Mouse (Mus musculus) stomach, postnatal 0 days (tissue): ENCODE results near the gene Pygo1. TPM values are rescaled to one million over a fixed set of nuclear protein-coding genes. Genes with fewer than 3 reads are reported as not detected.

ENCODE experiments used
- ATAC-seq: fragments of 200-750 bp; cut with Nextera tagmentation; 2 replicates; pipeline ENCODE4 v1.8.0; 2017; ENCODE audit not compliant: low FRiP score, low TSS enrichment
- DNase-seq: peaks from one replicate; pipeline ENCODE4 v3.0.0-alpha.2; 2016; ENCODE audit warnings: low spot score
- H3K27ac ChIP-seq: fragments of 300-500 bp; sonication (generic); replicated peaks from 2 replicates; pipeline ENCODE4 v1.5.1; 2014; ENCODE audit warnings: mild to moderate bottlenecking, control low read depth
- H3K27me3 ChIP-seq: fragments of 300-500 bp; sonication (generic); 2 replicates; pipeline ENCODE4 v1.6.1; 2014; ENCODE audit warnings: low read length; ENCODE audit not compliant: control insufficient read depth, insufficient read depth
- H3K36me3 ChIP-seq: fragments of 300-500 bp; sonication (generic); 2 replicates; pipeline ENCODE4 v1.6.1; 2014; ENCODE audit warnings: low read length, mixed read lengths; ENCODE audit not compliant: control insufficient read depth, insufficient read depth
- H3K4me1 ChIP-seq: fragments of 300-500 bp; sonication (generic); replicated peaks from 2 replicates; pipeline ENCODE4 v1.6.1; 2014; ENCODE audit warnings: antibody characterized with exemption; ENCODE audit not compliant: control insufficient read depth, insufficient read depth
- H3K4me2 ChIP-seq: fragments of 300-500 bp; sonication (generic); replicated peaks from 2 replicates; pipeline ENCODE4 v1.6.1; 2014; ENCODE audit warnings: low read depth, mild to moderate bottlenecking, control low read depth, moderate library complexity
- H3K4me3 ChIP-seq: fragments of 300-500 bp; sonication (generic); 2 replicates; pipeline ENCODE4 v1.5.1; 2014; ENCODE audit warnings: low read depth, low read length, control low read depth
- H3K9ac ChIP-seq: fragments of 300-500 bp; sonication (generic); 2 replicates; pipeline ENCODE4 v1.6.1; 2014; ENCODE audit warnings: mild to moderate bottlenecking, low read length, control low read depth, mixed read lengths
- H3K9me3 ChIP-seq: fragments of 300-500 bp; sonication (generic); 2 replicates; pipeline ENCODE4 v1.6.1; 2016; ENCODE audit warnings: low read length; ENCODE audit not compliant: control insufficient read depth
- CTCF ChIP-seq: IDR thresholded peaks from 2 replicates; pipeline ENCODE4 v1.5.1; 2016; ENCODE audit warnings: antibody characterized with exemption, low read depth, mild to moderate bottlenecking, moderate library complexity
- EP300 ChIP-seq: optimal IDR thresholded peaks from 2 replicates; pipeline ENCODE3; 2016; ENCODE audit warnings: antibody characterized with exemption
- WGBS: fragments of 180-500 bp; shearing (Covaris S2); extraction: QIAGEN DNeasy Blood & Tissue Kit; methylation state at CpG from one replicate; pipeline ENCODE4 v1.1.7; 2014; 5-methylcytosine and 5-hydroxymethylcytosine counted together
- polyA plus RNA-seq: library from polyadenylated mRNA; unstranded; fragments of >200 nt; fragmentation: Nextera tagmentation; extraction: Ambion mirVana; gene quantifications from 2 replicates; pipeline ENCODE4 v1.2.1, GENCODE M21; 2015

Pygo1 gene
- polyA plus RNA-seq, 1 experiment from 2014 or later = 1.1 TPM

- Histone ChIP-seq H3K9me3 (no peaks in the 10 kb centered on the region), H3K9ac (no peak overlapping the region), H3K27ac (no peak overlapping the region), H3K36me3 (no peaks in the 10 kb centered on the region), H3K27me3 (no peaks in the 10 kb centered on the region), H3K4me2 (no peak overlapping the region), H3K4me1 (no peaks in the 10 kb centered on the region), H3K4me3 (no peak overlapping the region)
- no peak for DNase-seq
- ATAC-seq = no peak
- TF ChIP-seq EP300 = no peak
- no peak for TF ChIP-seq CTCF
- 72% methylated on average over 7 of the region's 7 CpGs for WGBS
Measured at GRCm38 (mm10) chr9:72996806-72997205, 71.4 kb downstream of the Pygo1 start.

GRCm38 (mm10) chr9:73000487-73000886, 75.0 kb downstream of the Pygo1 start:
- H3K4me3 ChIP-seq = no peak overlapping the region

GRCm38 (mm10) chr9:73001314-73002011, 76.0 kb downstream of the Pygo1 start:
- TF ChIP-seq EP300 (no peak), CTCF (no peak)
- no peak overlapping the region for H3K9ac ChIP-seq
- H3K4me3 ChIP-seq = no peak overlapping the region
- WGBS = 88% methylated on average over 13 of the region's 13 CpGs
- no peaks in the 10 kb centered on the region for H3K9me3 ChIP-seq
- H3K36me3 ChIP-seq = no peaks in the 10 kb centered on the region
- H3K27me3 ChIP-seq = no peaks in the 10 kb centered on the region
- DNase-seq (no peak), ATAC-seq (no peak)
- no peak overlapping the region for H3K4me2 ChIP-seq
- no peaks in the 10 kb centered on the region for H3K4me1 ChIP-seq
- H3K27ac ChIP-seq = no peak overlapping the region

More at GRCm38 (mm10) chr9:73000487-73000886, 75.0 kb downstream of the Pygo1 start:
- ATAC-seq (no peak), DNase-seq (no peak)
- H3K36me3 ChIP-seq = no peaks in the 10 kb centered on the region
- H3K9me3 ChIP-seq = no peaks in the 10 kb centered on the region
- H3K4me1 ChIP-seq = no peaks in the 10 kb centered on the region
- H3K9ac ChIP-seq = no peak overlapping the region
- no peak overlapping the region for H3K27ac ChIP-seq
- no peak overlapping the region for H3K4me2 ChIP-seq
- 60% methylated on average over 2 of the region's 2 CpGs for WGBS
- H3K27me3 ChIP-seq = no peaks in the 10 kb centered on the region
- no peak for TF ChIP-seq EP300
- TF ChIP-seq CTCF = peak; percentile 47

Other genes starting within 250 kb of the Pygo1 start
- gene Prtg, start 118.8 kb upstream of the Pygo1 start, polyA plus RNA-seq = 0.06 TPM in 2 replicates
- 0.28 and 0.51 TPM in 2 replicates for gene Dyx1c1, start 33.1 kb downstream of the Pygo1 start, polyA plus RNA-seq
- not detected in 2 replicates for gene Gm44503, start 33.2 kb downstream of the Pygo1 start, polyA plus RNA-seq
- 10.6 and 12.0 TPM in 2 replicates for gene Ccpg1os, start 59.7 kb downstream of the Pygo1 start, polyA plus RNA-seq
- gene Ccpg1, start 59.8 kb downstream of the Pygo1 start, polyA plus RNA-seq = 22.9 and 26.0 TPM in 2 replicates
- gene Pigb, start 114.7 kb downstream of the Pygo1 start, polyA plus RNA-seq = 7.7 and 8.7 TPM in 2 replicates
- gene Rab27a, start 119.2 kb downstream of the Pygo1 start, polyA plus RNA-seq = 22.5 and 22.7 TPM in 2 replicates
- gene Khdc3, start 176.2 kb downstream of the Pygo1 start, polyA plus RNA-seq = not detected in 2 replicates
- gene Gm20509, start 176.8 kb downstream of the Pygo1 start, polyA plus RNA-seq = not detected in 2 replicates
- gene Rsl24d1, start 187.8 kb downstream of the Pygo1 start, polyA plus RNA-seq = 55.6 and 56.3 TPM in 2 replicates